Mouse (Mus musculus) frontal cortex, postnatal 25 days (tissue): ENCODE data around the gene Add2.

Source experiments
- DNase-seq, 2 experiments: peaks; one replicate each; pipeline ENCODE4 v3.0.0; 2022; ENCODE audit warnings: low spot score in 2 of 2

The Add2 gene

DNA sequence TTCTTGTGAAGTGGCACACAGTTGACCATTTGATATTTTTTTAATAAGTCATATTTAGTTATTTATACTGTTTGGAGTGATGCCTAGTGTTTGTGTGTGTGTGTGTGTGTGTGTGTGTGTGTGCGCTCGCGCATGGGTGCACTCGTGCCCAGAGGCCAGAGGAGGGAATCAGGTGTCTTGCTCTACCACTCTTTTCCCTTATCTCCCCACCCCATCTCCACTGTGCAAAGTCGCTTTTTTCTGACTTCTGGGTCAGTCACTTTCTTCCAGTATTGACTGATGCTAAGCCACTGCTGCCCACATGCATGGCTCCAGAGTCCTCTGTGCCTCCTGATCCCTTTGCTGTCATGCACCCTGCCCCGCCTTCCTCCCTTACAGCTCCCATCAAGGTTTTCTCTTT, 112.8 kb downstream of the Add2 start:
- no peak for DNase-seq

- DNase-seq = no peak
Measured at GRCm38 (mm10) chr6:86141820-86142219, 113.3 kb downstream of the Add2 start.

GRCm38 (mm10) chr6:86144986-86145385, 116.5 kb downstream of the Add2 start:
- DNase-seq = no peak

GRCm38 (mm10) chr6:86148518-86148917, 120.0 kb downstream of the Add2 start:
- DNase-seq = no peak

DNA sequence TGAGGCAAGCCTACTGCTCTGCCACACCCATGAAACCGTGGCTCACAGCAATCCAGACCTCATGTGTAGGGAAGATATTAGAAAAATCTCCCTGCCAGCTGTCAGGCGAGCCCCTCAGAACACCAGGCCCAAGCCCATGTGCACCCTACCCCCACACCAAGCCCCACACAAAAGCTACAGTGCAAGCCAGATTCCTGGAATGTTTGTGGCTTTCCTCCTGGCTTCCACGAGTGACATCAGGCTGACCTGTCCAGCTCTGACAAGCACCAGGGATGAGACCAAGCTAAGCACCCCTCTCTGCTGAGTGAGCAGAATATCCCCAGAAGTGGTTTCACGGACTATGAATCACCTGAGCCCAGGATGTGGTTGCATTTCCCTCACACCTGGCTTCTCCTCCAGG, 120.5 kb downstream of the Add2 start:
- DNase-seq = no peak

GRCm38 (mm10) chr6:86152676-86153075, 124.2 kb downstream of the Add2 start:
- no peak for DNase-seq

DNA sequence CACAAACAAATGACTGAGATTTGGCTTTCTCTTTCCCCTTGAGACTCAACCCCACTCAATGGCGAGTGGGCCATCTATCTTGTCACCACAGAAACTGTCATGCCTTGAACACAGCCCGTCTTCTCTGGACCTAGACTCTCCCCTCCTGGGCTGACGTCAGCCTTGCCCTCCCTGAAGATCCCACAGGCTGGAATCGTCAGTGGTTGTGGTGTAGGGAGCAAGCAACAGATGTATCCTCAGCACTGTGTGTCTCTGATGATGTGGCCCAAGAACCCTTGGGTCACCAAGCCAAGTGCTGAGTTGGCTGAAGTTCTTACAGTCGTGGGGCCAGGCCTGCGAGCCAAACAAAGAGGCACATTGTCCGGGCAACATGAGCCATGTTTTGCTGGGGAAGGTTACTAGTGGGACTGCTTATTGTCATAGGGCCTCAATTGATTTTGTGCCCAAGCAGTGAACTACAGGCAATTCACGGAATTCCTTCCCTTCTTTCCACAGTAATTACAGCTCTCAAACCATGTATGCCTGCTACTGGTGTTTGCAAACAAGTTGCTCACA, 125.0 kb downstream of the Add2 start:
- no peak for DNase-seq

GRCm38 (mm10) chr6:86154006-86154405, 125.5 kb downstream of the Add2 start:
- DNase-seq = no peak

- DNase-seq = no peak
Measured at GRCm38 (mm10) chr6:86154481-86154880, 126.0 kb downstream of the Add2 start.

- DNase-seq = no peak
Measured at GRCm38 (mm10) chr6:86157253-86158234, 129.1 kb downstream of the Add2 start.

GRCm38 (mm10) chr6:86160878-86161277, 132.4 kb downstream of the Add2 start:
- no peak for DNase-seq

GRCm38 (mm10) chr6:86161586-86161985, 133.1 kb downstream of the Add2 start:
- DNase-seq = no peak

- no peak for DNase-seq
Measured at GRCm38 (mm10) chr6:86164028-86164427, 135.5 kb downstream of the Add2 start.

GRCm38 (mm10) chr6:86166426-86166825, 137.9 kb downstream of the Add2 start:
- no peak for DNase-seq

GRCm38 (mm10) chr6:86167851-86168250, 139.4 kb downstream of the Add2 start:
- DNase-seq = no peak

- DNase-seq = no peak
Measured at GRCm38 (mm10) chr6:86169166-86169565, 140.7 kb downstream of the Add2 start.
